Mouse (Mus musculus): ENCODE measurements around the gene Dennd1b. TPM values are rescaled to one million over a fixed set of nuclear protein-coding genes. Genes with fewer than 3 reads are reported as not detected.

Dennd1b gene
- total RNA-seq (2021) = 10 to 100 TPM; 25.6 to 26.1 TPM

DNA sequence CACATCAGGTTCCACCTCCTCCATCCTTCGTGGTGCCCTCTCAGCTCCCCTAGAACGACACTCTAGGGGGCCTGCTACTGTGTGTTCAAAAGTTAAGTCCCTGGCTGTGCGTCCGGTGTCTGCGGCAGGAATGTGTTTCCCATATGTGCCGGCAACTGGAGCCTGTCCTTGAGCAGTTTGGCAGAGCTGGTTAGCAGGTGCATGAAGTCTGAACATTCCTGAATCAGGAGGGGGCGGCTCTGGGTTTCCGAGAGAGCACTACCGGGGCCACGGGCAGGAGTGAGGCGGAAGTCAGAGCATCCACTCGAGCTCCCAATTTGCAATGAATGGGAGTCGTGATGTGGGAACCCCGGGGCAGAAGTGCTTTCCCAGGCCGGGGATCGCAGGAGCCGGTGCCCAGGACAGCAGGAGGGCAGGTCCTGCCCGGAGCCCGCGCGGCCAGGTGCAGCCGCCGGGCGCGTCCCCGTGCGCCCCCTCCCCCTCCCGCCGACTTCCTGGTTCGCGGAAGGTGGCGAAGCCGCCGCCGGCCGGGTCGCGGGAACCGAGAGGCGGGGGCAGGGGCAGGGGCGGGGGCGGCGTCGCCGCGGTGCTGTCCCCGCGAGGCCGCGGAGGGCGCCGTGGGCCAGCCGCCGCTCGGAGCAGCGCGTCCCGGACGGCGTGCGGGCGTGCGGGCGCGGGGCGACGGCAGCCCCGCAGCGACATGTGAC, at the start of gene Dennd1b:
Dennd1b (plus strand) TSS at position 275 of the 707 bp plus-strand sequence.
- peak; percentile 75 to 79 for DNase-seq
- intact Hi-C loops (cut with DNase I) = loop anchor here (5.0 to 10.0 kb wide), 5 partner anchors 51 to 191 kb away; partner anchors contain the start of gene 2310009B15Rik

DNA sequence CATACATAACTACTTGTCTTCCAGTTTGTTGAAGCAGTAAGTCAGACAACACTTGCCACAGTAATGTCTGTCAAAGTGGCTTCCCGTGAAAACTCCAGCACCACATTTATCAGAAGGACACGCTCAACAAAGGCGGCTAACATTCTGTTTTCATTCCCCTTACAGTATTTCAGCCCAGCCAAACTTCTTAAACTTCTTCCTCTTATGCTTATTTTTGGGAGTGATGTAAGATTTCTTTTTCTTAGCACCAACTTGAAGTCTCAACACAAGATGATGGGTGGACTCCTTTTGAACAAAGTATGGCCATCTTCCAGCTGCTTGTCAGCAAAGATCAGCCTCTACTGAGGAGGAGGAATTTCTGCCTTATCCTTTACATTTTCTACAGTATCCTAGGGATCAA, 47.6 kb upstream of the Dennd1b start:
- intact Hi-C loops (cut with DNase I) = no loop called here

DNA sequence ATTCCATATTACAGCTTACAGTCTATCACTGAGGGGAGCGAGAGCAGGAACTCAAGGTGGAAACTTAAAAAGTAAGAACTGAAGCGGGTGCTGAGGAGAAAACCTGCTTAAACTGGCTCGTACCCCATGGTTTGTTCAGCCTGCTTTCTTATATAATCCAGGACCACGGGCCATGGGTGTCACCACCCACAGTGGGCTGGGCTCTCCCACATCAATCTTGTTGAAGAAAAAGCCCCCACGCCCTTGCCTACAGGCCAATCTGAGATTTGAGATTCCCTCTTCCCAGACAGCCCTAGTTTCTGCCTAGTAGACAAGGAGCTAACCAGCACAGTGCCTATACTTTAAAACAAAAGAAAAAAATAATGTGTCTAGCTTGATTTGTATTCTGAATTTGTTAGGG, 43.6 kb upstream of the Dennd1b start:
- intact Hi-C loops (cut with DNase I) = no loop called here
- no peak for DNase-seq

More for the DNA sequence above, 47.6 kb upstream of the Dennd1b start:
- DNase-seq = no peak

DNA sequence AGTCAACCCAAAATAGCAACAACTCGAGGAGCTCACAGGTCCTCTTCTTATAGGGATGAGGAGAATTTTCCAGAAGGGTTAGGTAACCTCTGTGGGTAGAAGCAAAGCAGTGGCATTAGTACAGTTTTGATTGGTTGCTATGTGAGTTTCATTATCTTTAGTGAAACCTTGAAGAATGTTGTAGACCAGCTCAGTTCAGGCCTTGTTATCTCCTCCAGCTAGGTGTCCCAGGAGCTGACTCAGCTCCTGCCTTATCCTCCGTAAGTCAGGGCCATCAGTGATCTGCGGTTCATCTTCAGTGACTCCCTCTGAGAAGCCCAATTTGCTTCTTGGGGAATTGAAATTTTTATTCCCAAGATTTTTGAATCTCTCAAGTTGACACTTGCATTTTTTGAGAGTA, 43.2 kb upstream of the Dennd1b start:
- intact Hi-C loops (cut with DNase I) = no loop called here
- DNase-seq = no peak

DNA sequence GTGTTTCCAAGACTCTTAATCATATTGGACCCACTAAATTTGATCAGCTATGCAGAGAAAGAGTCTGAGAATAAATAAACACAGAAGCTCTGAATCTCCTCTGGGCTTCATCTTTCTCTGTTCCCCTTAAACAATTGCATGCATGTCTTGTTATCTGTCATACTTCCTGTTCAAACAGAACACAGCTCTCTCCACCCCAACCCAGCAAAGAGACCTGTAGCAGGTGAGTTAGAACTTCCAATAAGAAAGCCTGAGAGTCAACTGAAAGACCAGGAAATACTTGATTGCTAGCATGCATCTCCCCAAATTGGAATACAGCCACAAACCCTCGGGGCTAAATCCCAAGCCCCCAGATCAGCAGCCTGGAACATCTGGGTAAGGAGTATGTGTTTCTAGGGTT, 42.4 kb upstream of the Dennd1b start:
- intact Hi-C loops (cut with DNase I) = no loop called here
- no peak for DNase-seq

DNA sequence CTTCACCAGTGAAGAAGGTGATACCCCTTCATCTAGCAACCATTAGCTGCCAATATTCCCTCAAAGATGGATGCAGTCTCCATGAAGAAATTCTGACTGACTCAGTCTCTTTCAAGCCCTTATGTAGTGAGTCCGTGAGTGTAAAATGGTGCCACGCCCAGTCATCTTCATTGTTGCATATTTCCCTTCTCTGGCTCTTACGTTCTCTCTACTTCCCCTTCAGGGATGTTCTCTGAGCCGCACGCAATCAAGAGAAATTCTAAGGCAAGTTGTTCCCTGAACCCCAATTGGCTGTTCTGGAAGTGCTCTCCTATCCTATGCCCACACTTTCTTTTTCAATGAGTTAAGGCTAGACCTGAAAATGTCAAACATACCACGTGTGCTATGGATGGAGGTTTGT, 40.3 kb upstream of the Dennd1b start:
- intact Hi-C loops (cut with DNase I) = no loop called here

DNA sequence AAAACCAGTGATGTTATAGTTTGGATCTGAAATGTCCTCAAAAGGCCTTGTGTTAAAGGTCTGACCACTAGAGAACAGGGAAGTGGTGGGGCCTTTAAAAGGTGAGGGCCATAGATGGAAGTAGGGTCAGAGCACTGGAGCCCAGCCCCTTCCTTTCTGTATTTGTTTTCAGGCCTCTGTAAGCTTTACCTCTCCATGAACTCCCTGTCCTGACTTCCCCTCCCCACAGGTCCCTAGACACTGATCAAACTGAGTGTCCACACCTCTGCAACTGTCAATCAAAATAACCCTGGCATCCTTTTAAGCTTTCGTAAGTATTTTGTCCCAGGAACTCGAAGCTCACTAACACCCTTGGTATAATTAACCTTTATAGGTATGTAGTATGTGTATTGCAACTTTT, 39.0 kb upstream of the Dennd1b start:
- intact Hi-C loops (cut with DNase I) = no loop called here
- DNase-seq = no peak

More for the DNA sequence above, 40.3 kb upstream of the Dennd1b start:
- no peak for DNase-seq

DNA sequence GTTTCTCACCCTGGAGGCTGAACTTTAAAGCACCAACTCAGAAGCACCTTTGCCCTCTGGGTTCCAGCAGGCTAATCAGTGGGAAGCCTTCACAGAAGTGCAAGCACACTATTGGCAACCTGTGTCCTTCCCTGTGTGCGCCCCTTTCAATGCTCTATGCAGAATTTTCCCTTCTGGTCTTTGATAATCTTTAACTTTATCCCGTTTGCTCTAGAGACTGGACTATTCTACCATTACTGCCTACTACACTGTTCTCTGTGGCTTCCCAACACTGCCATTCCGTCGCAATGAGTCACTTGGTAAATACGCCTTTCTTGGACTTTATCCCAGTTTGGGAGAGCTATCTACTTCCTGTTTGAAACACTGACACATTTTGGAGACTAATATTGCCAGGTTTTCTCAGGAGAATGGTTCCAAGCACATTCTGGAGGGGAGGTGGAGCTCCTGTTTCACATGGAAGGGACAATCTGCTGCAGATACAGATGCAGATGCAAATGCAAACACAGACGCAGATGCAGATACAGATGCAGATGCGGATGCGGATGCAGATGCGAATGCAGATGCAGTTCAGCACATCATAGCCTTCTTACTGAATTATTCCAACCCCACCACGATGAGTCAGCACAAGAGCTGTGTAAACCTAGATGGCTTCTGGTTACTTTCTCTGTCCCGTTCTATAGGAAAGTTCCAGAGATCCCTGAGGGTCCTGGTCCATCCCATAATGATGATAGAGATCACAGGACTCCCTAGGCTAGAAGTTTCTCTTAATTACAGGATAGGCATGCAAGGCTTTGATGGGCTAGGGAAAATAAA, 34.4 kb upstream of the Dennd1b start:
- intact Hi-C loops (cut with DNase I) = loop anchor here (5.0 kb wide), 1 partner anchor 72 kb away; the partner anchor contains the start of gene 2310009B15Rik
- peak; percentile 85 to 86 for DNase-seq

DNA sequence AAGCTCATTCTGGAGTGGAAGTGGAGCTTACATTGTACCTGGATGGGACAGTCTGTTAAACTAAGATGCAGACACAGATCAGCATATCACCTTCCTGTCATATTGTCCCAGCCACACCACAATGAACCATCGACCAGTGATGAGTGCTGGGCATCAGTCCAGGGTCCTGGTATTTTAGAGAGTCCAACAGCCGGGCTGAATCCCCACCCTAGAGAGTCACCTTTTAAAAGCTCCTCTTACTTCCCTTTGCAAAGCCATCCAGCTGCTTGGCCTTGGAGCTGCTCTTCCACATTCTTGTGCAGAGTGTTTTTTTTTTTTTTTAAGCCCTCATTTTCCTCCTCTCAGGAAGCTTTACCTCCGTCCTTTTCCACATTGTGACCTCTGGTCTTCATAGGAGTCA, 33.2 kb upstream of the Dennd1b start:
- DNase-seq = no peak
- intact Hi-C loops (cut with DNase I) = loop anchor here (1.0 to 5.0 kb wide), 2 partner anchors 32 to 73 kb away; partner anchors contain the start of gene 2310009B15Rik

DNA sequence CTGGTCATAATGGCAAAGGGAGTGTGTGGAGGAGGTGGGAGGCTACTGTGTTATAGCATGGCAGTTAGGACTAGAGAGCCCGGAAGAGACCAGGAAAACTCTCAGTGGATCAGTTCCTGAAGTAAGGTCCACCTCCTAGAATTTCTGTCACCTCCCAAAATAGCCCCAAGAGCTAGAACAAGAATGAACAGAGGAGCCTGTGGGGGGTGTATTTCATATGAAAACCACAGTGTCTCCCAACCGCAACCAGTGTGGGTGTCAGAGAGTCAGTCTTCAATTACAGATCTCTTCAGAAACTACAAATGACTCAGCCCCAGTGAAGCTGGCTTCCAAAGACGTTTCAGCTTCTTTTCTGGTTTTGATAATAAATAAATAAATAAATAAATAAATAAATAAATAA, 32.4 kb upstream of the Dennd1b start:
- DNase-seq = no peak
- intact Hi-C loops (cut with DNase I) = loop anchor here (1.0 kb wide), 1 partner anchor 31 kb away; no protein-coding TSS in a partner anchor

DNA sequence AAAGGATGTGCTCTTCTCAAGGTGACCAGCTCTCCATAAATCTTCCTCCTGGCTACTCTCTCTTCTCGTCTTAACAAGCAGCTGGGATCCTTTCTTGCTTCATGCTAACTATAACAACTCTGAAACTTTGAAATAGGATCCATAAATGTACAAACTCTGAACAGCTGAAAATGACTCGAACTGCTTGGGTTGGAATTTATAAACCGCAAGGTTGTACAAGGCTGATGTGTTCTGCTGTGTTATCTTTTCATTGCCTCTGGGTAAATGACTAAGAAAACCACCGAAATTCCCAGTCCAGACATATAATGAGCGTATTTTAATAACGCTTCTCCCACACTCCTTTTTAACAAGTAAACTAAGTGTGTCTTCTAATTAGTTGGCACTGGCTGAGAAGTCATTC, 27.1 kb upstream of the Dennd1b start:
- intact Hi-C loops (cut with DNase I) = no loop called here
- no peak for DNase-seq

DNA sequence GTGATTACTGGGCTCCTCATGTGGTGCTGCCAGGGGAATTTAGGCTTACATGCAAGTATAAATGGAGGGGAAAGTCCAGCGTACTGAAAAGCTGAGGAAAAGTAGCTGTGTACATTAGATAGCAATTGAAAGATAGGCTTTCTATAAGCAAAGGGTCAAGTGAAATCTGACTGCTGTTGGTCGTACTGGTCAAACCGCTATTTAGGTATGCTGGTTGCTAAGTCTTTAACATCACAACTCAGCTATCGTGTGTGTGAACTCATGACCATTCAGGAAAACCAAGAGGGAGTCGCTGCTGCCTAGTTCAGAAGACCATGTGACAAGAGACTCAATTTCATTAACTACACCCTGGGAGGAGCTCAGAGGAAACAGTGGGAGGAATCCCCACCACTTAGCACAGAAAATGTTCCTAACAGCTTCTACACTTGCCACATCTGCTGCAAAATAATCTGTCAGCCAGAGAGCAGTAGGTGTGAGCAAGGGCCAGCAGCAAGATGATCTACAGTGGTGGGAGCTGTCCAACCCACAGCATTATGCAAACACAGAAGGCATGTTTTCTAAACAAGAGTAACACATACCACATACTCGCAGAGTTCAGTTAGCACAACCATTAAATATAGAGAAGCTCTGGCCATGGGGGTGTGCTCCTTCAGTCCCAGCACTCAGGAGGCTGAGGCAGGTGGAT, 25.4 kb upstream of the Dennd1b start:
- intact Hi-C loops (cut with DNase I) = no loop called here
- no peak for DNase-seq

DNA sequence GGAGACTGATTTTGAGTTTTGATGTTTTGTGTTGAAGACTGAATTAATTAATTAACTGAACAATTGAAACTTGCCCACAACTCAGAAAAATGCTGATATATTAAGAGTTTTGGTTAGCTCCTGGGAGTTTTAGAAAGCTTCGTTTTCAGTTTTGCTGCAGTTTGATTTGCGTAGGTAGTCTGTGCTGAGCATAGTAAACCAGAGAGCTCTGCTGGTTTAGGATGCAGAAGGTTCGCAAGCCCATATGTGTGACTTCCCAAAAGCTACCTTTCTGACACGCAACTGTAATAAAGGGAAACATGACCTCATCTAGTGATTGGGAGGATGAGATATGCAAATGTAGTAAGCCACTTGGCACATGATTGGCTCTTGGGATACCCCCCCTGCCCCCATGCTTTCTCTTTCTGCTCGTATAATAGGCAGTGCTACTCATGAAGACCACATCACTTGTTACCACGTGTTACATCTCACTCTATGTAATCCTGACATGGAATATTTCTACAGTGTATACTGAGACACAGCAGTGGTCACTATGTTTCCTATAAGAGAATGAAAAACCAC, 23.6 kb upstream of the Dennd1b start:
- intact Hi-C loops (cut with DNase I) = no loop called here
- DNase-seq = no peak

DNA sequence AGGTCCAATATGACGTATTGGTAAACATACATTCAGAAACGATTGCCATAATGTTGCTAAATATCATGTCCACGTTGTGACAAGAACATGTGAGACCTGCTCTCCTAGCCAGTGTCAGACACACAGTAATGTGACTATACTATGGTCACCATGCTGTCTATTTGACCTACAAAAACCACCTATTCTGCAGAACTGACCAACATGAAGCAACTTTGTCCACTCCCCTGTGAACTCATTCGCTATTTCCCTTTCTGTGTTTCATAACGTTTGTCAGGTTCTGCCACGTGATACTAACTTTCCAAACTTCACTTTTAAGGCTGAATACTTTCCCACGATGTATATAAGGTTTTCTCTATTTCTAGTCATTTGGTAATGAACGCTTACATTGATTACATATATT, 22.8 kb upstream of the Dennd1b start:
- intact Hi-C loops (cut with DNase I) = no loop called here
- no peak for DNase-seq

DNA sequence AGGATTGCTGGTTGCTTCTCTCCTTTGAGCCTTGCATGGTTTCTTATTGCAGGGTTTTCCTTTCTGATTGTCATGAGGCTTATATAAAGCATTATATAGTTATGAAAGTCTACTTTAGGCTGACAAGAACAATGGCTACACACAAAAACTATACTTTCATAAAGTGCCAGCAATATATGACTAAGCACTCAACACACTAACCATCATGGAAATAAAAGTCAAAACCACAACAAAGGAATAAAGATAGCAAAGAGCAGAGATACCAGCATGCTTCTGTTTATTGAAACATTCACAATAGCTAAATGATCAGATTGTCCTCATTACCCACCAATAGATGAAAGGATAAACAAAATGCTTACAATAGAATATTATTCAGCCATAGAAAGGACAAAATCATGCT, 11.1 kb upstream of the Dennd1b start:
- intact Hi-C loops (cut with DNase I) = no loop called here
- DNase-seq = no peak

DNA sequence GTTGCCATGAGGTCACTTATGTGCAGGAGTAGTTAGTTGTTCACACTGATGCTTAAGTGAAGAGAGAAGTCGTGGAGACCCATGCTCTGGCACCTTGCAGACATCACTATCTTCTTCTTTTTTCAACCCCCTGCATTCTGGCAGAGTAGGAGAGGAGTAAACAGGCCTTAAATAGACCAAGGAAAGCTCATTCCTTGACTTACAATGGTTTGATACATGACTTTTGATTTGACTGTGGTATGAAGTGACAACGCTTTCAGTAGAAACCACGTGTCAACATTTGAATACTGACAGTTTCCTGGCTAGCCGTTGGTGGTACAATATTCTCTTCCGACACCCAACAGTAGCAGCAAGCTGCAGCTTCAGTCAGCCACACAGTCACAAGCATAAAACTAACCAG, 8.3 kb upstream of the Dennd1b start:
- DNase-seq = no peak
- intact Hi-C loops (cut with DNase I) = no loop called here

DNA sequence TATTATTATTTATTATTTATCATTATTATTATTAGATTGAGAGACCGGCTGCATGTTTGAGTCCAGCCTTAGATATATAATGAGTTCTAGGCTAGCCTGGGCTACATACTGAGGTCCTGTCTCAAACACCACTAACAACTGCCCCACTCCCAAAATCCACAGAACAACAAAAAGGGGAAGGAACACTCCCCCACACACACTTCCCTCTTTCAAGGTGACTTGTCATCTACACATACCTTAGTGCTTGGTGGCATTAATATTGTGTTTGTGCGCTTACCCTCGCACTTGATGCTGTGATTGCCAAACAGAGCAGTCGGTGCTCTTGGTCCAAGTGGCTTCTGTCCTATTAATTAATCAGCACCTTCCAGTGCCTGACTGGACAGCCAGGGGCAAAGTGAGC, 7.8 kb upstream of the Dennd1b start:
- no peak for DNase-seq
- intact Hi-C loops (cut with DNase I) = no loop called here

DNA sequence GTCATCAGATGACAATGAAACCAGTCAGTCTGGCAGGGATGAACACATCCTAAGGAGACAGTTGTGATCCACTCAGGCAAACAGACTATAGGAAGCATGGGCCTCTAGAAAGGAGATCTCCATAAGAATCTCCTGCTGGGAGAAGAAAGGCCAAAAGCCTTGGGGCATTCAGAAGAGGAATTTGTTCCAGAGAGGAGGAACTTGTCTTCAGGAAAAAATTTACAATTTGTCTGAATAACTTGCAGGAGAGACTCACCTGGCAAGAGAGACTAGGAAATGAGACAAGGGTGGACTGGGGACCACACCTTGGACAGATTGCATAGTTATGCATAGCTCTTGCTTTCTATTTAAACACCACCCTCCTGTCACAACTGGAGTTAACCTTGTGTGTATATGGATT, 6.7 kb upstream of the Dennd1b start:
- DNase-seq = no peak

DNA sequence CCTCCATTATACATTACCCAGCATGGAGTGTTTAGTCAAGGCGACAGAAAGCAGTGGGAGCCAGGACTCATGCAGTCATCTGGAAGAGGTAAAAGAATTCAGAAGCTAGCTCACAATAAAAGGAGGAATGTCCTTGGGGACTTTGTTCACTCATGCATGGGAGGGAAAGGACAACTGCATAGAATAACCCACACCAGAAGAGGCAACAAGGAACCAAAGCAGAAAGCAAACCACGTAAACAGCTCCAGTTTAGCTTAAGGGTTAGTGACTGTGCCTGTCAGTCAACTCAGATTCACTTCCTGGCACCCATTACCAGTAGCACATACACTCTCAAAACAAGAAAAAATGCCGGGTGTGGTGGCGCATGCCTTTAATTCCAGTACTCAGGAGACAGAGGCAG, 6.1 kb upstream of the Dennd1b start:
- no peak for DNase-seq
- intact Hi-C loops (cut with DNase I) = no loop called here

More for the DNA sequence above, 6.7 kb upstream of the Dennd1b start:
- intact Hi-C loops (cut with DNase I) = no loop called here

DNA sequence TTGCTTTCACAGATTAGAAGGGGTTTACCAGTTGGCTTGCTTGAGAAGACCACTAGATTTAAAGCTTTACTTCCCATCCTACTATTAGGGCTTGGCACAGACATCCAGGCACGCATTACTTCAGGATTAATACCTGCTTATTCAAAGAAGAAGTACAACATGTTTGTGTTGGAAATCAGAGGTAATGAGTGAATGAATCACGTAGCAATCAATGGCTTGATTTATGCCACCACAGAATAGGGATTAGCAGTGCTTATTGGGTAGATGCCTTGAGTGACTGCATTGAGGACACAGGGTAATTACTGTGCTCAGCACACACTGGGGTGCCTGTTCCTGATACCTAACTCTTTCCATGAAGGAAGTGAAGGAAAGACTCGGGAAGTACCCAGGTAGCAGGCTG, 4.4 kb upstream of the Dennd1b start:
- no peak for DNase-seq
- intact Hi-C loops (cut with DNase I) = no loop called here

All from heart, postnatal 10 days (tissue).